Mouse (Mus musculus): ENCODE measurements around the gene St5. TPM values are rescaled to one million over a fixed set of nuclear protein-coding genes. Genes with fewer than 3 reads are reported as not detected.
A peak's percentile ranks its signal among the peaks of the same experiment; 100 is the strongest.

The St5 gene
- total and polyA plus RNA-seq, 3 experiments = 2.6 to 3.4 TPM; not detected in 1

DNA sequence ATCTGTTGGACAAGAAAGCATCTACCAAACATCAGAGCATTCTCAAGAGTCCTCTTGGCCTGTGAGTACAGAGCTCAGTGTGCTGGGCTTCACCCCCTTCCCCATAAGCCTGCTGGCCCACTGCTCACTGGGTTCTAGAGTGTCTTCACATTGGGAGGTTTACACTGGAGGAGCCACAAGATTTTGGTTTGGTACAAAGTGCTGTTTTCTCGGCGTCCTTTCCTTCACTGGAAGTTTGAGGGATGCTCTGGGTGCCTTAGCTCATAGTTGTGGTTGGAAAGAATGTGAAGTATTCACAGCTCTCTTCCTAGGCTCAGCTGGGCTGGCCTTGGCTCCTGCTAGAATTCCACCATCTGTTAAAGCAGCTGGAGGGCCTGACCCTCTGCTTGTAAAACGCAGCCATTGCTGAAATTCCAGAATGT is 5.6 kb upstream of the St5 start:
- H3K36me3 ChIP-seq (ENCODE audit: control insufficient read depth in 1 of 2, insufficient read depth in 2 of 2, low read length in 2 of 2) = peaks cover 0 to 20% of the 10 kb centered on the region in 2 experiments; a peak in 3 of 4 replicates
- peaks cover 2% of the 10 kb centered on the region for H3K79me2 ChIP-seq (ENCODE audit: control insufficient read depth, insufficient read depth, low read length, poor library complexity)
- no peak for TF ChIP-seq CTCF (IDR thresholded peaks at IDR 0.05 in 2 of 3, conservative IDR thresholded peaks at IDR 0.05 in 1 of 3; ENCODE audit: control insufficient read depth in 1 of 3, insufficient read depth in 1 of 3, low read depth in 2 of 3, low read length in 3 of 3, poor library complexity in 1 of 3, severe bottlenecking in 1 of 3)
- TF ChIP-seq HCFC1 (IDR thresholded peaks at IDR 0.05; ENCODE audit: low read depth, low read length) = no peak
- no peak for TF ChIP-seq TCF12 (IDR thresholded peaks at IDR 0.05; ENCODE audit: low read depth, low read length)
- no peak for TF ChIP-seq ZKSCAN1 (IDR thresholded peaks at IDR 0.05; ENCODE audit: low read depth, low read length)
- no peak for TF ChIP-seq CHD2 (IDR thresholded peaks at IDR 0.05; ENCODE audit: low read length)
- no peak overlapping the region for H3K27ac ChIP-seq (ENCODE audit: control insufficient read depth, low read depth, low read length)
- no peak for DNase-seq (ENCODE audit: low read depth, low spot score)
- no peaks in the 10 kb centered on the region for H3K9me3 ChIP-seq (replicated peaks; ENCODE audit: insufficient read depth, low read length)
- H3K27me3 ChIP-seq (ENCODE audit: control insufficient read depth in 1 of 2, insufficient read depth in 2 of 2, low read length in 2 of 2) = no peaks in the 10 kb centered on the region
- H3K4me3 ChIP-seq (ENCODE audit: control insufficient read depth in 1 of 2, insufficient read depth in 1 of 2, low read depth in 2 of 2, low read length in 2 of 2) = no peak overlapping the region
- no peak overlapping the region for H3K9ac ChIP-seq (ENCODE audit: control insufficient read depth, low read depth, low read length, poor library complexity, severe bottlenecking)
- H3K4me1 ChIP-seq (ENCODE audit: control insufficient read depth in 1 of 2, insufficient read depth in 2 of 2, low read length in 2 of 2) = peaks cover 3 to 16% of the 10 kb centered on the region in 2 experiments; a peak in 3 of 4 replicates

DNA sequence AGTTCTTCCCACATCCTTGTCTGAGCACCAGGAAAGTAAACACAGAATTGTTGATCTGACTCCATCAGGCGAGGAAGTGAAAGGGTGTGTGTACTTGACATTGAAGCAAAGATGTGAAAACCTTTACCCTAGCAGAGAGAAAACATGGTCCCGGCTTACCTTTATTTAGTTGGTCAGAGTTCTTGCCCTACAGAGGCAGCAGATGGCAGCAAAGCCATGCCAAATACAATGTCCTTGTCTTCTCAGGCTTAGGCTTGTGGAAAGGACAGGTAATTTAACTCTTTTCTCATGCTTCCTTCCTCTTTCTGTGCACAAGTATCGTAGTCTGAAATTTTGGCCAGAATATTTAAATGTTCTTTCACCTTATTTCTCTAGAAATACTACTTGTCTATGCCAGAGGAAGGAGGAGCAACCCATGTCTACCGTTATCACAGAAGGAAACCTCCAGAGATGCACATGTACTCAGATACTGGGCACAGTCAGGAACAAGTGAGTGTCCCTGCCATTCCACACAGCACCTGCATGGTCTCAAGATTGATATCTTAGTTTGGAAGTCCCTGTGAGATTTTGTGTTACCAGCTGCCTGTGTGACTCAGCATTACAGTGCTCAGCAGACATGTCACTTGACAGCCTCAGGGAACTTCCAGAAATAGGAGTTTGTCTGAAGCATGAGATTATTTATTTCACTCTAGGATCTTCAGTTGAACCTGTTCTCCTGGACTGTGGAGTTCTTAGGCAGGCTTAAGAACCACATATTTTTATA is 3.8 kb upstream of the St5 start:
- peaks cover 0 to 22% of the 10 kb centered on the region in 2 experiments; a peak in 3 of 4 replicates for H3K36me3 ChIP-seq (ENCODE audit: control insufficient read depth in 1 of 2, insufficient read depth in 2 of 2, low read length in 2 of 2)
- no peak overlapping the region for H3K4me3 ChIP-seq (ENCODE audit: control insufficient read depth in 1 of 2, insufficient read depth in 1 of 2, low read depth in 2 of 2, low read length in 2 of 2)
- peaks cover 3 to 23% of the 10 kb centered on the region in 2 experiments; a peak in 3 of 4 replicates for H3K4me1 ChIP-seq (ENCODE audit: control insufficient read depth in 1 of 2, insufficient read depth in 2 of 2, low read length in 2 of 2)
- peak; percentile 76 for DNase-seq (ENCODE audit: low read depth, low spot score)
- no peaks in the 10 kb centered on the region for H3K9me3 ChIP-seq (replicated peaks; ENCODE audit: insufficient read depth, low read length)
- peak overlapping the region; percentile 9; the same call in 1 of the 2 replicates for H3K27ac ChIP-seq (ENCODE audit: control insufficient read depth, low read depth, low read length)
- H3K27me3 ChIP-seq (ENCODE audit: control insufficient read depth in 1 of 2, insufficient read depth in 2 of 2, low read length in 2 of 2) = no peaks in the 10 kb centered on the region
- no peak overlapping the region for H3K9ac ChIP-seq (ENCODE audit: control insufficient read depth, low read depth, low read length, poor library complexity, severe bottlenecking)
- H3K79me2 ChIP-seq (ENCODE audit: control insufficient read depth, insufficient read depth, low read length, poor library complexity) = peaks cover 4% of the 10 kb centered on the region
- TF ChIP-seq BHLHE40 (IDR thresholded peaks at IDR 0.05; ENCODE audit: borderline replicate concordance, low read depth, low read length) (no peak), UBTF (IDR thresholded peaks at IDR 0.05; ENCODE audit: borderline replicate concordance, insufficient read depth, low read depth, low read length) (no peak), CHD2 (IDR thresholded peaks at IDR 0.05; ENCODE audit: low read length) (no peak), NRF1 (IDR thresholded peaks at IDR 0.05; ENCODE audit: insufficient read depth, low read depth, low read length, poor library complexity, severe bottlenecking) (no peak), SIN3A (IDR thresholded peaks at IDR 0.05; ENCODE audit: low read length) (no peak), USF1 (IDR thresholded peaks at IDR 0.05; ENCODE audit: low read depth, low read length) (no peak), MYB (IDR thresholded peaks at IDR 0.05; ENCODE audit: low read depth, low read length) (no peak), POLR2AphosphoS2 (IDR thresholded peaks at IDR 0.05; ENCODE audit: low read length) (no peak), RAD21 (IDR thresholded peaks at IDR 0.05; ENCODE audit: low read depth, low read length) (peak; percentile 83), CTCF (IDR thresholded peaks at IDR 0.05 in 2 of 3, conservative IDR thresholded peaks at IDR 0.05 in 1 of 3; ENCODE audit: control insufficient read depth in 1 of 3, insufficient read depth in 1 of 3, low read depth in 2 of 3, low read length in 3 of 3, poor library complexity in 1 of 3, severe bottlenecking in 1 of 3) (peak; percentile 44 to 81 (median 62)), HCFC1 (IDR thresholded peaks at IDR 0.05; ENCODE audit: low read depth, low read length) (no peak), EP300 (IDR thresholded peaks at IDR 0.05; ENCODE audit: low read depth in 1 of 2, low read length in 2 of 2) (0 out of 4 replicates have a peak, but pooled peaks of 1 of the 2 experiments have one; percentile 5), ZC3H11A (IDR thresholded peaks at IDR 0.05; ENCODE audit: low read depth, low read length) (peak; percentile 63), SMC3 (IDR thresholded peaks at IDR 0.05; ENCODE audit: low read depth, low read length) (peak; percentile 71), RCOR1 (IDR thresholded peaks at IDR 0.05; ENCODE audit: low read depth, low read length) (no peak), POLR2AphosphoS5 (IDR thresholded peaks at IDR 0.05; ENCODE audit: borderline replicate concordance, low read depth, low read length) (no peak), MAX (IDR thresholded peaks at IDR 0.05; ENCODE audit: low read length) (peak; percentile 17; the same call in 1 of the 2 replicates), TBP (IDR thresholded peaks at IDR 0.05; ENCODE audit: low read depth, low read length) (no peak), ZNF384 (IDR thresholded peaks at IDR 0.05; ENCODE audit: low read depth, low read length) (no peak), MAFK (IDR thresholded peaks at IDR 0.05; ENCODE audit: borderline replicate concordance, low read depth, low read length) (no peak), E2F4 (IDR thresholded peaks at IDR 0.05; ENCODE audit: borderline replicate concordance, low read depth, low read length) (no peak), USF2 (IDR thresholded peaks at IDR 0.05; ENCODE audit: borderline replicate concordance in 1 of 2, insufficient read depth in 1 of 2, low read depth in 1 of 2, low read length in 2 of 2) (no peak), ZMIZ1 (IDR thresholded peaks at IDR 0.05; ENCODE audit: low read depth, low read length) (no peak), NELFE (IDR thresholded peaks at IDR 0.05; ENCODE audit: low read depth, low read length) (no peak), TAL1 (IDR thresholded peaks at IDR 0.05; ENCODE audit: low read length) (no peak), CHD1 (IDR thresholded peaks at IDR 0.05; ENCODE audit: low read depth, low read length) (no peak)
